Mouse (Mus musculus) limb, embryonic 12.5 days (tissue): ENCODE results near the gene Ubtf. TPM values are rescaled to one million over a fixed set of nuclear protein-coding genes. Genes with fewer than 3 reads are reported as not detected.

ENCODE experiments used
- ATAC-seq: fragments of 200-750 bp; cut with Nextera tagmentation; 2 replicates; pipeline ENCODE4 v1.8.0; 2017; ENCODE audit warnings: low read depth, moderate TSS enrichment; ENCODE audit not compliant: insufficient number of reproducible peaks, insufficient read depth, low FRiP score, low TSS enrichment
- H3K27ac ChIP-seq: fragments of 300-500 bp; sonication (generic); 2 replicates; pipeline ENCODE4 v1.5.1; 2016; ENCODE audit warnings: mild to moderate bottlenecking, moderate library complexity
- H3K27me3 ChIP-seq: fragments of 300-500 bp; sonication (generic); 2 replicates; pipeline ENCODE4 v1.6.1; 2016; ENCODE audit warnings: mild to moderate bottlenecking, moderate library complexity
- H3K36me3 ChIP-seq: fragments of 300-500 bp; sonication (generic); 2 replicates; pipeline ENCODE4 v1.6.1; 2016; ENCODE audit warnings: mild to moderate bottlenecking, moderate library complexity
- H3K4me1 ChIP-seq: fragments of 300-500 bp; sonication (generic); replicated peaks from 2 replicates; pipeline ENCODE4 v1.6.1; 2016
- H3K4me2 ChIP-seq: fragments of 300-500 bp; sonication (generic); 2 replicates; pipeline ENCODE4 v1.6.1; 2016; ENCODE audit warnings: mild to moderate bottlenecking, moderate library complexity
- H3K4me3 ChIP-seq: fragments of 300-500 bp; sonication (generic); replicated peaks from 2 replicates; pipeline ENCODE4 v1.5.1; 2016; ENCODE audit warnings: mild to moderate bottlenecking
- H3K9ac ChIP-seq: fragments of 300-500 bp; sonication (generic); replicated peaks from 2 replicates; pipeline ENCODE4 v1.6.1; 2016; ENCODE audit warnings: mild to moderate bottlenecking, moderate library complexity
- H3K9me3 ChIP-seq: fragments of 300-500 bp; sonication (generic); 2 replicates; pipeline ENCODE4 v1.6.1; 2016; ENCODE audit warnings: mild to moderate bottlenecking, moderate library complexity
- WGBS: fragments of 180-500 bp; shearing (Covaris S2); methylation state at CpG from one replicate; pipeline ENCODE4 v1.1.7; 2016; 5-methylcytosine and 5-hydroxymethylcytosine counted together
- polyA plus RNA-seq: library from polyadenylated mRNA; unstranded; fragments of >200 nt; fragmentation: Nextera tagmentation; extraction: Ambion mirVana; gene quantifications from 2 replicates; pipeline ENCODE4 v1.2.1, GENCODE M21; 2016

The Ubtf gene
- polyA plus RNA-seq, 1 experiment from 2014 or later: 101 TPM

DNA sequence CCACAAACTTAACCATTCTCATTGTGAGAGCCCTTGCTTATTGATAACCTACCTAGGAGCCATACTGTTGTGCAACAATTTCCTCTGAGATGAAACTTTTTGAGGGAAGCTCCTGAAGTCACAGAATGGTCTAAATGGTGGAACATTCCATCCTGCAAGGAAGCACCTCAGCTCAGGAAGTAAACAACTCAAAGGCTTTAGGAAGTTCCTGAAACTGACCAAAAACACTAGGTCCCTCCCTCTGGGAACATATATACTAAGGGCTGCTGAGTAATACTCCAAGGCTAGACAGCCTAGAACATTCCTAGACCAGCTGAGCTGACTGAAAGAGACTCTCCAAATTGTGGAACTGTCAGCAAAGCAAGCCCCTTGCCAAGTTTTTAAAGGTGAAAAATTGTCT lies 13.5 kb upstream of the Ubtf start:
- no peaks in the 10 kb centered on the region for H3K27me3 ChIP-seq
- H3K4me1 ChIP-seq: no peaks in the 10 kb centered on the region; the same call in 1 of the 2 replicates
- no peak overlapping the region for H3K4me3 ChIP-seq
- no peak overlapping the region for H3K9ac ChIP-seq
- H3K9me3 ChIP-seq: no peaks in the 10 kb centered on the region
- H3K27ac ChIP-seq: no peak overlapping the region
- H3K36me3 ChIP-seq: no peaks in the 10 kb centered on the region
- ATAC-seq: no peak
- H3K4me2 ChIP-seq: no peak overlapping the region

DNA sequence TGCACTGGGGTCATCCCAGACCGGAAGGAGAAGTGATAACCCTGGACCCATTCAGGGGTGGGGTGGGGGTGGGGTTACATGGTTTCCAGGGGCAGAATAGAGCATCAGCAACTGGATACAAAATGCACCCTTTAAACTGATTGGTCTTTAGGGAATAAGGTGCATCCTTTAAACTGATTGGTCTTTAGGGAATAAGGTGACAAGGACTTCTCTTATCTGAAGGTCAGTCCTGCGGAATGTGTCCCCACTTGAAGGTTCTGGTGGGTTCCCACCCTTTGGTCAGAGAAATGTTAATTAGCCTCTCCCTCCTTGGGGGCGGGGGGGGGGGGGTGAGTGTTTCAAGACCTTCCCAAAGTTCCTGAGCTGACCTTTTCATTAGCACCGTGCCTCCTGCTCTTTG lies 12.3 kb upstream of the Ubtf start:
- Histone ChIP-seq H3K27ac (no peak overlapping the region), H3K36me3 (no peaks in the 10 kb centered on the region), H3K4me1 (no peaks in the 10 kb centered on the region), H3K27me3 (no peaks in the 10 kb centered on the region), H3K9ac (no peak overlapping the region), H3K9me3 (no peaks in the 10 kb centered on the region), H3K4me2 (no peak overlapping the region), H3K4me3 (no peak overlapping the region)
- WGBS: 55% methylated on average over 4 of the region's 4 CpGs
- ATAC-seq: no peak

DNA sequence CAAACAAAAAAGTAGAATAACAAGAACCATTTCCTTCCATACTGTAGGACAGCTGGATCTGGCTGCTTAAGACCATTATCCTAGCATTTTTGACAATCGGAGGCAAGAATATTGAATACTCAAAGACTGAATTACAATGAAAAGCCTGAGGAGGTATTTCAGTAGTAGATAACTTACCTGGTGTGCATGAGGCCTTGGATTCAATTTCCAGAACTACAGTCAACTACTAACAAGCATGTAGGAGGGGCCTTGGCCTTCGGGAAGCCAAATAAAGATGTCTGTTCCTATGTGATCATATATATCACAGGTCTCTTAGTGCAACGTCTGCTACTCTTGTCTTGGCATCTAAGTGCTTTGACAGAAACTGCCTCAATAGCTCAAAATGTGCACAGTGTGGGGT lies 10.5 kb upstream of the Ubtf start:
- Histone ChIP-seq H3K9me3 (no peaks in the 10 kb centered on the region), H3K9ac (no peak overlapping the region), H3K27me3 (no peaks in the 10 kb centered on the region), H3K4me3 (no peak overlapping the region), H3K36me3 (no peaks in the 10 kb centered on the region), H3K4me1 (no peaks in the 10 kb centered on the region), H3K4me2 (no peak overlapping the region), H3K27ac (no peak overlapping the region)
- 84% methylated on average over 3 of the region's 3 CpGs for WGBS
- no peak for ATAC-seq

DNA sequence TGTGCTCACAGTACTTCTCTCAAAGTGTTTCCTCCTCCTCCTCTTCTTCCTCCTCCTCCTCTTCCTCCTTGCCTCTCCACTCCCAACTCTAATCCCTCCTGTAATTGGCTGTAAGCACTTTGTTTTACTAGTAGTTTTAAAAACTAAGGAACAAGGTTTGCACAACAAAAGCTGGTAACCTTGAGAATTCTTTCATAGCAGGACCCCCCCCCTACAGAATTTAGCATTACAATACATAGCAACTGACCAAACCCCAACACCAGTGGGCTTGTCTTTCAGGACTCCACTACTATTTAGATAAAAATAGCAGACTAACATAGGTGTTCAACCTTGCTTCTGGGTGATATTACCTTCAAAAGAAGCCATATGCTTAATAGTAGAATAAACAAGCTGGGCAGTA lies 10.0 kb upstream of the Ubtf start:
- no peak overlapping the region for H3K4me3 ChIP-seq
- H3K4me1 ChIP-seq: no peaks in the 10 kb centered on the region

DNA sequence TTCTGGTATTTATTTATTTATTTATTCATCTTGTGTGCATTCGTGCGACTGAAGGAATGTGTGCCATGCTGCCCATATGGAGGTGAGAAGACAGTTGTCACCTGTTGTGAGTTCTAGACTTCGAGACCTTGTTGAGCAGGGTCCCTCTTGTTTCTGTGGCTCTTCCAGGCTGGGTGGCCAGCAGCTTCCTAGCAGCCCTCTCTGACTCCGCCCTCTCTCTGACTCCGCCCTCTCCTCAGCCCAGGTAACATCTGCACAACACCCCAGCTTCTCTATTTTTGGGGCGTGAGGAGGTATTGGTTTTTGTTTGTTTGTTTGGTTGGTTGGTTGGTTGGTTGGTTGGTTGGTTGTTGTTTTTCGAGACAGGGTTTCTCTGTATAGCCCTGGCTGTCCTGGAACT lies 8.3 kb upstream of the Ubtf start:
- WGBS: 84% methylated on average over 7 of the region's 7 CpGs
- ATAC-seq: no peak
- Histone ChIP-seq H3K27ac (no peak overlapping the region), H3K9me3 (no peaks in the 10 kb centered on the region), H3K4me1 (no peaks in the 10 kb centered on the region), H3K4me2 (no peak overlapping the region), H3K9ac (no peak overlapping the region), H3K36me3 (no peaks in the 10 kb centered on the region), H3K27me3 (no peaks in the 10 kb centered on the region), H3K4me3 (no peak overlapping the region)

More for the DNA sequence above, 10.0 kb upstream of the Ubtf start:
- H3K9ac ChIP-seq: no peak overlapping the region
- no peak for ATAC-seq
- H3K36me3 ChIP-seq: no peaks in the 10 kb centered on the region
- H3K4me2 ChIP-seq: no peak overlapping the region
- H3K9me3 ChIP-seq: no peaks in the 10 kb centered on the region
- H3K27ac ChIP-seq: no peak overlapping the region
- H3K27me3 ChIP-seq: no peaks in the 10 kb centered on the region

DNA sequence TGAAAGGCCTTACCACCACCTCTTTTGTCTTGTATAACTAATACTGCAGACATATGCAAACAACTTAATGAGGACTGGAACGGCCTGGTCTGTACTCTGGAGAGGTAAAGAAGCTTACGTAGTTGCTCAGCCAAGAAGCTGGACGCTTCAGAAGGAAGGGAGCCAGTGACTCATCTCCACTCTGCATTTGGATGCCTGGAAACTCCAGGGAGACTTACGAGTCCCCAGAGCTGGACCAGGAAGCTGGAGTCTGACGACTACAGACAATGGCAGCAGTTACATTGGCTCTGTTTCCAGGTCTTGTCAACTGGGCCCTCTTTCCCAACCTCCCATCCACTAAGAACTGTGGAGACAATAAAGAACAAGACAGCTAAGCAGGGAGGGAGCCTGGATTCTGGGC lies 7.7 kb upstream of the Ubtf start:
- ATAC-seq: no peak
- Histone ChIP-seq H3K4me1 (no peaks in the 10 kb centered on the region), H3K27ac (no peak overlapping the region)

DNA sequence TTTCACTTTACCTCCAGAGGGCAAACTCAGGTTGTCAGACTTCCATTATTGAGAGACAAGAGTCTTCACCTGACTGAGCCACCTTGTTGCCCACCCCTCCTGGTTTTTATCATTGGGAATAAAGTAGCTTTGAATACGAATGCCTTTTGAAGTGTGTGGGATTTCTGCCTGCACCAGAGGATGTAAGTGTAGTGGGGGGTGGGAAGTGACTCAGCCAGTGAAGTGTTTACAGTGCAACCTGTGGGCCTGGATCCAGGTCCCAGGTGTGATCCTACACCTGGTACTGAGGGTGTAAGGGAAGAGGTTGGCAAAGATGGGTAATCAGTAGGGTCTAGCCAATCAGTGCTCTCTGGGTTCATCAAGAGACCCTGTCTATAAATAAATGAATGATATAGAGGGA lies 4.0 kb upstream of the Ubtf start:
- Histone ChIP-seq H3K27ac (no peak overlapping the region), H3K4me1 (peaks cover 12% of the 10 kb centered on the region), H3K9ac (no peak overlapping the region), H3K4me2 (no peak overlapping the region), H3K27me3 (no peaks in the 10 kb centered on the region), H3K36me3 (no peaks in the 10 kb centered on the region), H3K9me3 (no peaks in the 10 kb centered on the region), H3K4me3 (no peak overlapping the region)
- 67% methylated on average over 1 of the region's 1 CpGs for WGBS
- no peak for ATAC-seq

More for the DNA sequence above, 7.7 kb upstream of the Ubtf start:
- H3K9me3 ChIP-seq: no peaks in the 10 kb centered on the region
- H3K9ac ChIP-seq: no peak overlapping the region
- 65% methylated on average over 5 of the region's 5 CpGs for WGBS
- H3K27me3 ChIP-seq: no peaks in the 10 kb centered on the region
- no peaks in the 10 kb centered on the region for H3K36me3 ChIP-seq
- no peak overlapping the region for H3K4me3 ChIP-seq
- H3K4me2 ChIP-seq: no peak overlapping the region

DNA sequence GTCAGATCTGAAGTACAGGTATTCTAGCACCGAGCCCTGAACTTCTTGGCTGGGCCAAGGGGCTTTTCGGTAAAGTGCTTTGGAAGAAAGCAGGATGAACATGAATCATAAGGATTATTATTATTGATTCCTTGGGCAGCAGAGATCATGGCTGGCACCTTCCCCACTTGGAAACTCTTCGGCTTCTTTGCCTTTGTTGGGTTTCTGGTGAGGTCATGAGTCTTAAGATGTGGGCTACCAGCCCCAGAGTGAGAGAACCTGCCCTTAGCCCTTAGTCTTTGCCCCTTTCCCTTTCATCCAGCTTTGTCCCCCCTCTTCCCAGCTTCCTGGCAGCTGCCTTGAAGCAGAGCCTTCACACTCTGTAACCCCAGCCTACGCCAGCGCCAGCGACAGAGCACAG lies 2.4 kb upstream of the Ubtf start:
- Histone ChIP-seq H3K36me3 (no peaks in the 10 kb centered on the region), H3K4me1 (peaks cover 12% of the 10 kb centered on the region), H3K4me2 (no peak overlapping the region), H3K27ac (no peak overlapping the region), H3K4me3 (no peak overlapping the region), H3K9me3 (no peaks in the 10 kb centered on the region), H3K9ac (no peak overlapping the region), H3K27me3 (no peaks in the 10 kb centered on the region)
- no peak for ATAC-seq
- 73% methylated on average over 6 of the region's 6 CpGs for WGBS

DNA sequence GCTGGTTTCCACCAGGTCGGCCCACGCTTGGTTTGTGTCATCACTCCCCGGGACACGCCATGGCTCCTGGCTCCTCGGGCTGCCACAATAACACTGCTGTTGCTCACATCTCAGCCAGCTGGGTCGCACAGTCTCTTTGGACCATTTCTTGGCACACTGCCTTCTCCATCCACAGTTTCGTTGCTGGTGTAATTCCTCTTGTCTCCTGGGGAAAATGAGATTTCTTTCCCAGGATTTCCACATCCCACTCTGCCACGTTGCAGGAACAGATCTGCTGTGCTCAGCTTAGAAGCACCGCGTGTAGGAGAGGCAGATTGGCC lies 1.1 kb upstream of the Ubtf start:
- Histone ChIP-seq H3K36me3 (no peaks in the 10 kb centered on the region), H3K27ac (peak overlapping the region; percentile 100), H3K27me3 (no peaks in the 10 kb centered on the region), H3K4me3 (peak overlapping the region; percentile 100), H3K9ac (peak overlapping the region; percentile 100; the same call in 1 of the 2 replicates), H3K4me2 (peak overlapping the region; percentile 93), H3K4me1 (peaks cover 20% of the 10 kb centered on the region), H3K9me3 (no peaks in the 10 kb centered on the region)
- WGBS: 18% methylated on average over 10 of the region's 10 CpGs
- ATAC-seq: no peak

DNA sequence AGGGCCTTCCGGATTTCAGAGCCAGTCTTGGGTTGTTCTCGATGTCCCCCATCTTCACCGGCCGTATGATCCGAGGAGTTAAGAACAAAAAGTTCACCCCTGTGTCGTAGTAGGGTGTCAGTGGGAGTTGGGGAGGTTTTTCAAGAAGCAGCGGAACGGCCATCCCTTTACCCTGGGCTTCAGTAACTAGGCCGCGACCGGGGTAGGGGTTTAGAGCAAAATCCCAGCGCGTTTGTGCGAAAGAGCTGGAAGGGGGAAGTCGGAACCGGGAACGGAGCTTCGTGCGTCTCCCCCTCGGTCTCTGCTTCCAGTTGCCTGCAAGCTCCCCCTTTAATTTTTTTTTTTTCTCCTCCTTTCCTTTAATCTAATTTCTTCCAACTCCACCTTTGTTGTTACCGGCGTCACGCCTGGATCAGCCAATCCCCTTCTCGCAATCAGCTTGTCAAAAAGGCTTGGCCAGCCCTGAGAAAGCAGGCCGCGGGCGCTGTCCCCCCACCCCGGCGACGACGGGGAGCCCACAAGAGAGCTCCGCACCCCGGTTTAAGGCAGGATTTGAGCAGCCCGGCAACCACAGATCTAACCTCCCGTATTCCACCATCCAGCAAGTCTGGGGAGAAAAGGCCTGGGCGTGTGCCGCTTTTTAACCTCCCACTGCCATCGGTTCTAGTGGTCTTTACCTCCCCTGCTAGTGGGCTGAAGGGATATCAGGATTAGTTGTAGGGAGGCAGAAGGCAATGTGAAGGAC lies 571 bp upstream of the Ubtf start:
- peak overlapping the region; percentile 100 for H3K4me3 ChIP-seq
- no peak for ATAC-seq
- H3K4me2 ChIP-seq: peak overlapping the region; percentile 93
- H3K36me3 ChIP-seq: peaks cover 3% of the 10 kb centered on the region; the same call in 1 of the 2 replicates
- peaks cover 25% of the 10 kb centered on the region for H3K4me1 ChIP-seq
- peak overlapping the region; percentile 100 for H3K9ac ChIP-seq
- H3K27ac ChIP-seq: peak overlapping the region; percentile 100
- H3K9me3 ChIP-seq: no peaks in the 10 kb centered on the region
- H3K27me3 ChIP-seq: no peaks in the 10 kb centered on the region
- under 1% methylated on average over 38 of the region's 38 CpGs for WGBS

DNA sequence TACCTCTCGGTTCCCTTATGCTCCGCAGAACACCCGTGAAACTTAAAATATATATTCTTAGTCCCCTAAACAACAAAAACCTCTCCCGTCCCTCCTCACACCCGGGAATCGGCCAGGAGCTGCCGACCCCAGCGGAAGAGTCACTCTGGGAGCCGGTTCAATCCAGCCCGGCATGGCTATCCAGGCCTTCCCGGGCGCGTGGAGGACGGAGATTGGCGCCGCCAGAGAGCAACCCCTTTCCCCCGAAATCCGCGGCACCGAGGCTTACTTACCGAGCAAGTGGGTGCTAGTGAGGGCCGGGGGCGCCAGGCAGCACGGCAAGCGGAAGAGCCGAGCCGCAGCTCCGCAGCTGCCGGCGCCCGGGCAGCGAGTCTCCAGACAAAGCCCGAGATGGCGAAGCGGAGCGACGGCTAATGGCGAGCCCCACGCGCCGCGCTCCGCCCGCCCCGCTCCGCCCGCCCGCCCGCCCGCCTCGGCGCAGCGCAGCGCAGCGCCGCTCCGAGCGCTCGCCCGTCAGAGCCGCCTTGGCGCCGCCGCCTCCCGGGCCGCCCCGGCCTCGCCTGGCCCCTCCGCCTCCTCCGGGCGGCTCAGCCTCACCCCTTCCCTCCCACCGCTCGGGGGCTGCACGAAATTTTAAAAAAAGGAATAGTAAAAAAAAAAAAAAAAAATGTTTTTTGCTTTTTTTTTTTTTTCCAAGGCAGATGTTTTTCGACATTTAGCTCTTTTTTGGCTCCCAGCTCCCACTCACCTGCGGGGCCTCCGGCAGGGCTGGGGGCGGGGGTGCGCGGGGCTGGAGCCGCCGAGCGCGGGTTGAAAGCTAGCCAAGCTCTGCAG lies 749 bp downstream of the Ubtf start:
- Histone ChIP-seq H3K4me2 (peak overlapping the region; percentile 93), H3K9me3 (no peaks in the 10 kb centered on the region), H3K27me3 (no peaks in the 10 kb centered on the region), H3K4me3 (peak overlapping the region; percentile 100), H3K27ac (peak overlapping the region; percentile 100), H3K36me3 (peaks cover 16% of the 10 kb centered on the region), H3K4me1 (peaks cover 25% of the 10 kb centered on the region), H3K9ac (peak overlapping the region; percentile 100)
- under 1% methylated on average over 71 of the region's 84 CpGs for WGBS
- ATAC-seq: no peak
